Mouse (Mus musculus) liver, embryonic 16.5 days (tissue): ENCODE measurements around the gene Lgi2. TPM values are rescaled to one million over a fixed set of nuclear protein-coding genes. Genes with fewer than 3 reads are reported as not detected.
A peak's percentile ranks its signal among the peaks of the same experiment; 100 is the strongest.

Experiments used
- ATAC-seq: fragments of 200-750 bp; cut with Nextera tagmentation; 2 replicates; pipeline ENCODE4 v1.8.0; 2017; ENCODE audit warnings: low read depth, mild to moderate bottlenecking, moderate number of reproducible peaks, moderate library complexity
- H3K27ac ChIP-seq: fragments of 300-500 bp; sonication (generic); 2 replicates; pipeline ENCODE4 v1.5.1; 2014; ENCODE audit warnings: mild to moderate bottlenecking, low read length
- H3K27me3 ChIP-seq: fragments of 300-500 bp; sonication (generic); 2 replicates; pipeline ENCODE4 v1.6.1; 2014; ENCODE audit warnings: low read depth, low read length, mixed read lengths; ENCODE audit not compliant: control insufficient read depth, insufficient read depth
- H3K36me3 ChIP-seq: fragments of 300-500 bp; sonication (generic); 2 replicates; pipeline ENCODE4 v1.6.1; 2014; ENCODE audit warnings: mild to moderate bottlenecking; ENCODE audit not compliant: control insufficient read depth, insufficient read depth
- H3K4me1 ChIP-seq: fragments of 300-500 bp; sonication (generic); 2 replicates; pipeline ENCODE4 v1.6.1; 2014; ENCODE audit warnings: low read depth, low read length, mixed read lengths; ENCODE audit not compliant: control insufficient read depth
- H3K4me2 ChIP-seq: fragments of 300-500 bp; sonication (generic); 2 replicates; pipeline ENCODE4 v1.6.1; 2014; ENCODE audit warnings: low read depth, low read length, mixed read lengths
- H3K4me3 ChIP-seq: fragments of 300-500 bp; sonication (generic); 2 replicates; pipeline ENCODE4 v1.5.1; 2014; ENCODE audit warnings: low read depth, mild to moderate bottlenecking, low read length
- H3K9ac ChIP-seq: fragments of 300-500 bp; sonication (generic); 2 replicates; pipeline ENCODE4 v1.6.1; 2014; ENCODE audit warnings: low read depth, low read length
- H3K9me3 ChIP-seq: fragments of 300-500 bp; sonication (generic); replicated peaks from 2 replicates; pipeline ENCODE4 v1.6.1; 2016; ENCODE audit warnings: low read length; ENCODE audit not compliant: control insufficient read depth
- WGBS: fragments of 180-500 bp; shearing (Covaris S2); extraction: QIAGEN DNeasy Blood & Tissue Kit; methylation state at CpG from one replicate; pipeline ENCODE4 v1.1.7; 2014; ENCODE audit not compliant: insufficient replicate concordance; 5-methylcytosine and 5-hydroxymethylcytosine counted together
- polyA plus RNA-seq: library from polyadenylated mRNA; unstranded; fragments of >200 nt; fragmentation: Nextera tagmentation; extraction: Ambion mirVana; gene quantifications from 2 replicates; pipeline ENCODE4 v1.2.1, GENCODE M21; 2015

Lgi2 gene
- polyA plus RNA-seq: 0.22 and 0.37 TPM in 2 replicates

- peaks cover 27% of the 10 kb centered on the region for H3K27me3 ChIP-seq
- ATAC-seq: no peak
- WGBS: under 1% methylated on average over 53 of the region's 83 CpGs
Measured at GRCm38 (mm10) chr5:52565813-52566531, at the start of gene Lgi2. Gene Lgi2 (minus strand): TSS chr5:52566462.

DNA sequence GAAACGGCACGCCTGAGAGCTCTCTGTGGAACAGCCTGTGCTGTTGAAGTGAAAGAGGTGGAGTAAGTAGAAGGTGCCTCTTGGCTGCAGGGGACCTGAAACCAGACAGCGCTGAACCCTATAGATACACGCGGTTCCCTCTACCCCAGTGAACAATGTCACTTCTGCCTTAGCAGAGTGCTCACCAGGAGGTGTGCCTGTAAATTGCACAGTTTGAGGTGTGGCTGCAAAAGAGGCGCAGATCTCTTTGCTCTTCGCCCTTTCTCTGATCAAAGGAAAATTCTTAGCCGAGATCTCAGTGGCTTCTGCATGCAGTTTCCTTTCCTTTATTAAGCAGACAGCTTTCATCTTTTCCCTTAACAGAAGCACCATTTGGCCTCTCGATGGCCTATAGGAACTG is 49.2 kb upstream of the Lgi2 start:
- no peaks in the 10 kb centered on the region for H3K36me3 ChIP-seq
- H3K4me2 ChIP-seq: no peak overlapping the region
- H3K27ac ChIP-seq: no peak overlapping the region
- H3K27me3 ChIP-seq: peaks cover 8% of the 10 kb centered on the region; the same call in 1 of the 2 replicates
- no peak overlapping the region for H3K4me3 ChIP-seq
- no peak overlapping the region for H3K9ac ChIP-seq
- no peaks in the 10 kb centered on the region for H3K4me1 ChIP-seq
- WGBS: 61% methylated on average over 9 of the region's 9 CpGs
- ATAC-seq: no peak
- no peaks in the 10 kb centered on the region for H3K9me3 ChIP-seq

More at GRCm38 (mm10) chr5:52565813-52566531, at the start of gene Lgi2:
- H3K4me1 ChIP-seq: no peaks in the 10 kb centered on the region
- peak within 1 kb of the TSS; percentile 46 for H3K4me3 ChIP-seq
- no peak within 1 kb of the TSS for H3K27ac ChIP-seq
- H3K36me3 ChIP-seq: no peaks in the 10 kb centered on the region
- H3K4me2 ChIP-seq: peak within 1 kb of the TSS; percentile 59
- H3K9me3 ChIP-seq: no peaks in the 10 kb centered on the region
- no peak within 1 kb of the TSS for H3K9ac ChIP-seq

DNA sequence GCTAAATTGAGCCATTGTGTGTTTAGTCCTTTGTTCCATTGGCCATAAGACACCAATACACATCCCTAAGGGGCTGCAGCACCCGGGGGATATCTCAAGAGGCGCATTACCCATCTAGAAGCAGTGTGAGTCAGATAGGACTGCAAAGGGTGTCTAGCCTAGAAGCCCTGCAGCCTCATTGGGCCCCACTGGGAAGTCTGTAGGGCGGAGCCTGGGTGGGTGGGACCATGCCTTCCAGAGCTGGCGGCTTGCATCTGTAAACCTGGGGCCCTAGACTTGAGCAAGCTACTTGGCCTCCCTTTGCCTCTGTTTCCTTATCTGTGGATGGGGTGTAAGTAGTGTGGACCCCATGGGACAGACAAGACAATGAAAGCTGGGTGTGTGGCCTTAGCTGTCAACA is 48.4 kb upstream of the Lgi2 start:
- no peak overlapping the region for H3K27ac ChIP-seq
- ATAC-seq: 0 out of 2 replicates have a peak, but pooled peaks have one; percentile 13
- H3K9ac ChIP-seq: no peak overlapping the region
- H3K4me1 ChIP-seq: no peaks in the 10 kb centered on the region
- WGBS: 59% methylated on average over 4 of the region's 4 CpGs
- H3K4me3 ChIP-seq: no peak overlapping the region
- H3K36me3 ChIP-seq: no peaks in the 10 kb centered on the region
- no peak overlapping the region for H3K4me2 ChIP-seq
- H3K9me3 ChIP-seq: no peaks in the 10 kb centered on the region
- H3K27me3 ChIP-seq: peaks cover 8% of the 10 kb centered on the region; the same call in 1 of the 2 replicates

DNA sequence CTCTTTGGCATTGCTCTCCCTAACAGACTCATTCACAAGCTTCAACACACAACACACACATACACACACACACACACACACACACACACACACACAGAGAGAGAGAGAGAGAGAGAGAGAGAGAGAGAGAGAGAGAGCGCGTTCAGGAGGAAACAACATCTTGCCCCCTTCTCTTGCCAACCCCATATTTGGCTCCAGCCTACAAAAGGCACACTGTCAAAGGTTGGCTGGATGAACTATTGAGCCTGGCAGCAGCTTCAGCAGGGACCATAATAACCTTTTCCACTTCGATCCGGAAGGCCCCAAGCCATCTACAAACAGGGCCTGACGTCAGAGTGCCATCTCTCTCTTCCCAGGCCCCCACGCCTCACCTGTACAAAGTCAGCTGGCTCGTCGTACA is 46.5 kb upstream of the Lgi2 start:
- no peak overlapping the region for H3K9ac ChIP-seq
- H3K36me3 ChIP-seq: no peaks in the 10 kb centered on the region
- H3K4me1 ChIP-seq: no peaks in the 10 kb centered on the region
- no peak overlapping the region for H3K4me2 ChIP-seq
- no peak overlapping the region for H3K27ac ChIP-seq
- no peaks in the 10 kb centered on the region for H3K9me3 ChIP-seq
- H3K27me3 ChIP-seq: peaks cover 2% of the 10 kb centered on the region; the same call in 1 of the 2 replicates
- no peak overlapping the region for H3K4me3 ChIP-seq
- ATAC-seq: no peak
- 87% methylated on average over 7 of the region's 8 CpGs for WGBS

- H3K27ac ChIP-seq: no peak overlapping the region
- no peaks in the 10 kb centered on the region for H3K36me3 ChIP-seq
- 57% methylated on average over 10 of the region's 10 CpGs for WGBS
- H3K4me3 ChIP-seq: no peak overlapping the region
- no peak overlapping the region for H3K4me2 ChIP-seq
- no peaks in the 10 kb centered on the region for H3K27me3 ChIP-seq
- H3K9ac ChIP-seq: no peak overlapping the region
- no peaks in the 10 kb centered on the region for H3K9me3 ChIP-seq
- ATAC-seq: no peak
- no peaks in the 10 kb centered on the region for H3K4me1 ChIP-seq
Measured at GRCm38 (mm10) chr5:52611315-52611895, 45.1 kb upstream of the Lgi2 start.

GRCm38 (mm10) chr5:52610306-52610705 is 44.0 kb upstream of the Lgi2 start:
- no peak overlapping the region for H3K9ac ChIP-seq
- no peaks in the 10 kb centered on the region for H3K27me3 ChIP-seq
- H3K36me3 ChIP-seq: no peaks in the 10 kb centered on the region
- no peak overlapping the region for H3K27ac ChIP-seq
- no peak overlapping the region for H3K4me3 ChIP-seq
- 63% methylated on average over 4 of the region's 4 CpGs for WGBS
- no peak overlapping the region for H3K4me2 ChIP-seq
- H3K4me1 ChIP-seq: no peaks in the 10 kb centered on the region
- ATAC-seq: no peak
- H3K9me3 ChIP-seq: no peaks in the 10 kb centered on the region

DNA sequence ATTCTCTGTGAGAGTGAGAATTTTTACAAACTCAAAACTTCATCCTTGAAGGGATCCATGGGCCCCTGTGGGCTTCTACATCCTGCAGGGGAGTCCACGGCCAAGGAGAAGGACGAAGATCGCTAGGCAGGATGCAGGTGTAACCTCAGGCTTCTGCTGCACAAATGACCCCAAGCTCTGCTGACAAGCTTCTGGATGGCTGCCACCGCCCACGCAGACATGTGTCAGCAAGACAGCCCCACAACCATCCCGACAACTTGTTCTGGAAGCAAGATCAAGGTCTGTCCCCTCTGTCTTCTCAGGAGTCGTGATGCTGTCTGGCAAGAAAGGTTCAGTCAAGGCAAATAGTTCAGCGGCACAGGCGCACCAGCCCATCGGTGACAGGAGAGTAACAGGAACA is 43.4 kb upstream of the Lgi2 start:
- H3K9me3 ChIP-seq: no peaks in the 10 kb centered on the region
- H3K9ac ChIP-seq: no peak overlapping the region
- H3K4me2 ChIP-seq: no peak overlapping the region
- no peak for ATAC-seq
- no peak overlapping the region for H3K4me3 ChIP-seq
- no peaks in the 10 kb centered on the region for H3K4me1 ChIP-seq
- H3K27me3 ChIP-seq: no peaks in the 10 kb centered on the region
- H3K27ac ChIP-seq: no peak overlapping the region
- H3K36me3 ChIP-seq: no peaks in the 10 kb centered on the region
- 55% methylated on average over 10 of the region's 10 CpGs for WGBS

- 53% methylated on average over 6 of the region's 6 CpGs for WGBS
- H3K4me2 ChIP-seq: no peak overlapping the region
- no peaks in the 10 kb centered on the region for H3K36me3 ChIP-seq
- no peaks in the 10 kb centered on the region for H3K9me3 ChIP-seq
- no peak for ATAC-seq
- H3K4me1 ChIP-seq: no peaks in the 10 kb centered on the region
- H3K9ac ChIP-seq: no peak overlapping the region
- H3K27ac ChIP-seq: no peak overlapping the region
- no peak overlapping the region for H3K4me3 ChIP-seq
- no peaks in the 10 kb centered on the region for H3K27me3 ChIP-seq
Measured at GRCm38 (mm10) chr5:52604582-52605041, 38.4 kb upstream of the Lgi2 start.

DNA sequence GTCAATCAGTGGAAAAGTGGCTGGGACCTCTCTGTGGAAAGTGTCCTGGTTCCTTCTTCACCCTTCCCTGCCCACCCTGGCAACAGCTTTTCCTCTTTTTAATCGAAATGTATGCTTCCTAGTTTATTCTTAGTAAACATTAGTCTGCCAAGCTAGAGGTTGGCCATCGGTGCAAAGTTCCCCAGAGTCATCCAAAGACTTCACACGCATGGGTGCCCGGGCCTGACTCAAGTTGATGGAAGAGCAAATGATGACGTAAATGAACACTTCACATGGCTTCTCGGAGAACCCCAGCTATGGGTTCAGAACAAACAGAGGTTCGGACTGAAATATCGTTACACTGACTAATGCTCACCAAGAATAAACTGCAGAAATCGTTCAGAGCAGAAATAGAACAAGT is 24.4 kb upstream of the Lgi2 start:
- H3K27ac ChIP-seq: no peak overlapping the region
- H3K9ac ChIP-seq: no peak overlapping the region
- no peak overlapping the region for H3K4me2 ChIP-seq
- H3K9me3 ChIP-seq: no peaks in the 10 kb centered on the region
- no peaks in the 10 kb centered on the region for H3K4me1 ChIP-seq
- H3K36me3 ChIP-seq: no peaks in the 10 kb centered on the region
- WGBS: 69% methylated on average over 9 of the region's 9 CpGs
- ATAC-seq: no peak
- H3K27me3 ChIP-seq: no peaks in the 10 kb centered on the region
- H3K4me3 ChIP-seq: no peak overlapping the region
